Mouse (Mus musculus) embryonic stem cell, embryonic (primary cell): Measurements from ENCODE around the gene Dbil5.

Experiments
- CTCF ChIA-PET, 4 experiments: fragments of 300-600 bp in 2 of 4; fragments of 350-600 bp in 2 of 4; sonication (Branson Sonifier 250); formaldehyde crosslinking; loops; one replicate each; lab custom pipeline; 2022; ENCODE audit warnings: inconsistent platforms in 2 of 4; lab: Charles Lee
- POLR2A ChIA-PET, 4 experiments: fragments of 300-600 bp in 2 of 4; fragments of 350-600 bp in 2 of 4; sonication (Branson Sonifier 250); formaldehyde crosslinking; loops; one replicate each; lab custom pipeline; 2022; ENCODE audit warnings: antibody characterized with exemption in 4 of 4, inconsistent platforms in 1 of 4; lab: Charles Lee

The Dbil5 gene

GRCm38 (mm10) chr11:76213841-76214240 is 3.6 kb upstream of the Dbil5 start:
- CTCF ChIA-PET: no interaction called here
- POLR2A ChIA-PET: interaction anchor here in 2 of 4 experiments (0.7 to 3.0 kb wide), 5 partner anchors 17 to 74 kb away, joined by 3 to 7 read pairs (median 3); partner anchors contain the start of genes Fam57a (in 1 of the 2) and Vps53 (in 1 of the 2)

- ChIA-PET CTCF (interaction anchor here in 1 of 4 experiments (1.6 kb wide), 1 partner anchor 192 kb away, joined by 6 read pairs; the partner anchor contains the start of gene Timm22), POLR2A (interaction anchor here in 2 of 4 experiments (0.7 to 3.0 kb wide), 13 partner anchors 8 to 179 kb away, joined by 3 to 11 read pairs (median 5); partner anchors contain the start of genes Fam57a (in 1 of the 2), Glod4 (in 1 of the 2), Mrm3 (in 1 of the 2) and Vps53 (in 1 of the 2))
Measured at GRCm38 (mm10) chr11:76215011-76215410, 2.4 kb upstream of the Dbil5 start.

GRCm38 (mm10) chr11:76216049-76216540 is 1.3 kb upstream of the Dbil5 start:
- ChIA-PET POLR2A (interaction anchor here in 3 of 4 experiments (0.6 to 3.6 kb wide), 16 partner anchors 9 to 1814 kb away, joined by 3 to 27 read pairs (median 6); partner anchors contain the start of genes Fam57a (in 1 of the 3), Nxn (in 1 of the 3) and Vps53 (in 1 of the 3)), CTCF (no interaction called here)

GRCm38 (mm10) chr11:76216681-76217389 is 573 bp upstream of the Dbil5 start:
- POLR2A ChIA-PET: interaction anchor here (0.6 to 3.6 kb wide), 42 partner anchors 9 to 1245 kb away, joined by 3 to 27 read pairs (median 5); partner anchors contain the start of genes Fam57a (in 2 of the 4), Nxn (in 2 of the 4), Vps53 (in 2 of the 4) and Glod4 (in 1 of the 4)
- CTCF ChIA-PET: interaction anchor here (0.5 to 1.8 kb wide), 28 partner anchors 10 to 1750 kb away, joined by 3 to 12 read pairs (median 4); partner anchors contain the start of genes Vps53 (in 2 of the 4), Fam57a (in 1 of the 4), Timm22 (in 1 of the 4) and Ywhae (in 1 of the 4)

- ChIA-PET CTCF (interaction anchor here in 2 of 4 experiments (0.7 to 1.2 kb wide), 3 partner anchors 182 to 470 kb away, joined by 3 to 11 read pairs (median 4); no protein-coding TSS in a partner anchor), POLR2A (interaction anchor here in 1 of 4 experiments (0.6 to 0.7 kb wide), 3 partner anchors 37 to 846 kb away, joined by 3 read pairs; no protein-coding TSS in a partner anchor)
Measured at GRCm38 (mm10) chr11:76224631-76225030, 7.2 kb downstream of the Dbil5 start.

GRCm38 (mm10) chr11:76225051-76225450 is 7.6 kb downstream of the Dbil5 start:
- POLR2A ChIA-PET: interaction anchor here in 2 of 4 experiments (0.7 to 1.2 kb wide), 5 partner anchors 7 to 199 kb away, joined by 3 to 4 read pairs (median 3); partner anchors contain the start of genes Dbil5 (in 2 of the 2) and Gemin4 (in 2 of the 2)
- CTCF ChIA-PET: interaction anchor here in 3 of 4 experiments (0.7 to 0.8 kb wide), 3 partner anchors 181 to 470 kb away, joined by 4 to 11 read pairs (median 5); no protein-coding TSS in a partner anchor

GRCm38 (mm10) chr11:76236136-76236535 is 18.7 kb downstream of the Dbil5 start:
- CTCF ChIA-PET: interaction anchor here in 1 of 4 experiments (1.5 kb wide), 1 partner anchor 19 kb away, joined by 3 read pairs; the partner anchor contains the start of genes Dbil5 and Gemin4

GRCm38 (mm10) chr11:76239750-76240149 is 22.3 kb downstream of the Dbil5 start:
- ChIA-PET POLR2A (interaction anchor here in 3 of 4 experiments (0.8 to 2.5 kb wide), 5 partner anchors 8 to 167 kb away, joined by 3 to 5 read pairs (median 4); partner anchors contain the start of genes Dbil5 (in 1 of the 3), Gemin4 (in 1 of the 3) and Timm22 (in 1 of the 3)), CTCF (interaction anchor here in 1 of 4 experiments (1.5 kb wide), 1 partner anchor 147 kb away, joined by 3 read pairs; no protein-coding TSS in a partner anchor)

More at GRCm38 (mm10) chr11:76236136-76236535, 18.7 kb downstream of the Dbil5 start:
- POLR2A ChIA-PET: interaction anchor here in 1 of 4 experiments (2.0 kb wide), 1 partner anchor 19 kb away, joined by 6 read pairs; the partner anchor contains the start of genes Dbil5 and Gemin4

GRCm38 (mm10) chr11:76242901-76243810 is 25.7 kb downstream of the Dbil5 start, which contains the start of the genes Mrm3 and Glod4:
Gene Mrm3 (plus strand): TSS chr11:76243715.
Gene Glod4 (minus strand): TSS chr11:76243725.
- POLR2A ChIA-PET: interaction anchor here in 3 of 4 experiments (0.7 to 2.4 kb wide), 30 partner anchors 10 to 496 kb away, joined by 3 to 11 read pairs (median 4); partner anchors contain the start of genes Dbil5 (in 2 of the 3), Gemin4 (in 2 of the 3), Nxn (in 1 of the 3) and Timm22 (in 1 of the 3)
- CTCF ChIA-PET: interaction anchor here (0.5 to 1.6 kb wide), 9 partner anchors 10 to 271 kb away, joined by 3 to 5 read pairs (median 4); partner anchors contain the start of gene Timm22 (in 2 of the 4)

- CTCF ChIA-PET: interaction anchor here (0.6 to 1.4 kb wide), 6 partner anchors 9 to 167 kb away, joined by 3 to 5 read pairs (median 4); partner anchors contain the start of gene Timm22 (in 1 of the 4)
- POLR2A ChIA-PET: interaction anchor here (0.6 to 2.4 kb wide), 25 partner anchors 9 to 497 kb away, joined by 3 to 11 read pairs (median 4); partner anchors contain the start of genes Dbil5 (in 2 of the 4), Gemin4 (in 2 of the 4), Nxn (in 1 of the 4) and Timm22 (in 1 of the 4)
Measured at GRCm38 (mm10) chr11:76243811-76244546, 26.6 kb downstream of the Dbil5 start.

- ChIA-PET CTCF (interaction anchor here in 2 of 4 experiments (0.7 to 2.2 kb wide), 6 partner anchors 29 to 164 kb away, joined by 3 to 6 read pairs (median 3); partner anchors contain the start of genes Nxn (in 2 of the 2), Dbil5 (in 1 of the 2), Gemin4 (in 1 of the 2) and Timm22 (in 1 of the 2)), POLR2A (interaction anchor here in 1 of 4 experiments (0.9 to 1.4 kb wide), 2 partner anchors 38 to 161 kb away, joined by 3 to 5 read pairs; partner anchors contain the start of gene Timm22)
Measured at GRCm38 (mm10) chr11:76246439-76246838, 29.0 kb downstream of the Dbil5 start.

- ChIA-PET CTCF (interaction anchor here in 3 of 4 experiments (0.5 to 2.2 kb wide), 10 partner anchors 17 to 207 kb away, joined by 3 to 9 read pairs (median 4); partner anchors contain the start of genes Nxn (in 2 of the 3) and Timm22 (in 1 of the 3)), POLR2A (no interaction called here)
Measured at GRCm38 (mm10) chr11:76247239-76247638, 29.8 kb downstream of the Dbil5 start.

GRCm38 (mm10) chr11:76252036-76252435 is 34.6 kb downstream of the Dbil5 start:
- POLR2A ChIA-PET: interaction anchor here in 3 of 4 experiments (0.8 to 3.2 kb wide), 8 partner anchors 8 to 156 kb away, joined by 3 to 19 read pairs (median 8); partner anchors contain the start of genes Timm22 (in 2 of the 3), Glod4 (in 1 of the 3) and Mrm3 (in 1 of the 3)
- CTCF ChIA-PET: interaction anchor here in 3 of 4 experiments (0.5 to 3.4 kb wide), 6 partner anchors 11 to 193 kb away, joined by 3 to 51 read pairs (median 11); no protein-coding TSS in a partner anchor

- ChIA-PET POLR2A (interaction anchor here (0.5 to 3.2 kb wide), 31 partner anchors 8 to 1728 kb away, joined by 3 to 19 read pairs (median 4); partner anchors contain the start of genes Timm22 (in 4 of the 4), Nxn (in 3 of the 4), Glod4 (in 2 of the 4) and Mrm3 (in 2 of the 4)), CTCF (interaction anchor here (0.5 to 3.4 kb wide), 63 partner anchors 9 to 514 kb away, joined by 3 to 51 read pairs (median 5); partner anchors contain the start of genes Timm22 (in 4 of the 4), Nxn (in 3 of the 4), Glod4 (in 2 of the 4) and Mrm3 (in 2 of the 4))
Measured at GRCm38 (mm10) chr11:76253145-76253917, 35.9 kb downstream of the Dbil5 start.
